ENCODE assay signal across 9 mouse cellular contexts in genomic region chr1:170844380-170844779, GRCm38 (mm10). TPM values are rescaled to one million over a fixed set of nuclear protein-coding genes. Genes with fewer than 3 reads are reported as not detected.
DNase-seq lines count a peak whose midpoint lies in the region; ATAC-seq and TF ChIP-seq lines count a peak whose summit lies in the region.
"Had no signal": no experiment of that assay in that cellular context is flagged by ENCODE, and none has a peak within 500 bp of the region (broad histone marks: within the 10 kb centered on the region; RNA-seq: fewer than 3 reads in every experiment).

No protein-coding gene starts in this region.

- no peak for ATAC-seq in forebrain, embryonic 15.5 days (replicated peaks)
- ATAC-seq in common myeloid progenitor, adult 5-6 weeks (replicated peaks; ENCODE audit: low read depth, poor library complexity, severe bottlenecking): peak; percentile 57
- peak; percentile 84 for ATAC-seq in megakaryocyte, adult 5-6 weeks (ENCODE audit: poor library complexity, severe bottlenecking)

- H3K9me3 ChIP-seq in forebrain, embryonic 10.5 days: no peaks in the 10 kb centered on the region
- H3K9me3 ChIP-seq in forebrain, embryonic 15.5 days: no peaks in the 10 kb centered on the region
- H3K9me3 ChIP-seq: liver, embryonic 15.5 days had no signal

- no peak overlapping the region for H3K4me2 ChIP-seq in forebrain, embryonic 15.5 days (replicated peaks)

- peaks cover 3% of the 10 kb centered on the region; the same call in 1 of the 2 replicates for H3K36me3 ChIP-seq in forebrain, embryonic 10.5 days (replicated peaks)
- no peaks in the 10 kb centered on the region; the same call in none of the 2 replicates for H3K36me3 ChIP-seq in forebrain, embryonic 15.5 days

- H3K27me3 ChIP-seq in forebrain, embryonic 10.5 days (ENCODE audit: poor library complexity, severe bottlenecking): no peaks in the 10 kb centered on the region
- no peaks in the 10 kb centered on the region for H3K27me3 ChIP-seq in forebrain, embryonic 15.5 days
- H3K27me3 ChIP-seq: liver, embryonic 15.5 days had no signal

- peak; percentile 39 for DNase-seq in forebrain, embryonic 10.5 days (ENCODE audit: extremely low spot score, low spot score)
- DNase-seq in lung, adult 2 months: no peak
- DNase-seq in lung, adult 18-20 months: no peak
- no peak for DNase-seq in right cerebral cortex, postnatal 10 days (ENCODE audit: low spot score in 2 of 2)
- no peak for DNase-seq in adrenal gland, postnatal 10 days

- no peak overlapping the region for H3K4me3 ChIP-seq in forebrain, embryonic 10.5 days
- no peak overlapping the region for H3K4me3 ChIP-seq in forebrain, embryonic 15.5 days
- no peak overlapping the region for H3K4me3 ChIP-seq in lung, adult 2 months (replicated peaks; ENCODE audit: extremely low read depth, low read depth, low read length)
- H3K4me3 ChIP-seq: liver, embryonic 15.5 days had no signal

- H3K9ac ChIP-seq in forebrain, embryonic 15.5 days (replicated peaks): no peak overlapping the region
- H3K9ac ChIP-seq: liver, embryonic 15.5 days had no signal

- WGBS in forebrain, embryonic 10.5 days: 53% methylated on average over 8 of the region's 8 CpGs
- WGBS in forebrain, embryonic 15.5 days: 55% methylated on average over 8 of the region's 8 CpGs
- 58% methylated on average over 8 of the region's 8 CpGs for WGBS in lung, adult 2 months

- peaks cover 3% of the 10 kb centered on the region; the same call in 1 of the 2 replicates for H3K4me1 ChIP-seq in forebrain, embryonic 10.5 days
- no peaks in the 10 kb centered on the region for H3K4me1 ChIP-seq in forebrain, embryonic 15.5 days
- no peaks in the 10 kb centered on the region for H3K4me1 ChIP-seq in lung, adult 2 months (ENCODE audit: control insufficient read depth, insufficient read depth, low read length)

- TF ChIP-seq POLR2A in lung, adult 2 months (IDR thresholded peaks at IDR 0.05; ENCODE audit: borderline replicate concordance, extremely low read depth, low read depth, low read length): no peak

- no peak overlapping the region for H3K27ac ChIP-seq in forebrain, embryonic 10.5 days
- H3K27ac ChIP-seq in forebrain, embryonic 15.5 days (replicated peaks): no peak overlapping the region

- peak; percentile 13; the same call in 1 of the 2 replicates for TF ChIP-seq CTCF in lung, adult 2 months (IDR thresholded peaks at IDR 0.05; ENCODE audit: insufficient read depth, low read length)

RNA-seq across cellular contexts. Expression of gene Atf6, which starts 23.2 kb away (rescaled TPM):
- 7.1 and 8.4 TPM in 2 replicates for polyA plus RNA-seq in forebrain, embryonic 10.5 days (2016; fragmentation: Nextera tagmentation; extraction: Ambion mirVana)
- polyA plus RNA-seq in forebrain, embryonic 15.5 days (2015; fragmentation: Nextera tagmentation; extraction: Ambion mirVana): 7.6 and 7.7 TPM in 2 replicates
- 13.2 and 18.8 TPM in 2 replicates for polyA plus RNA-seq in lung, adult 2 months (2012; rRNA removed)
- total RNA-seq in common myeloid progenitor, adult 5-6 weeks (2017): 19.8 and 28.6 TPM in 2 replicates
- 35.9 and 38.4 TPM in 2 replicates for total RNA-seq in megakaryocyte, adult 5-6 weeks (2015)
- 35.1 and 39.4 TPM in 2 replicates for total RNA-seq in megakaryocyte, adult 5-6 weeks (2017)
- total RNA-seq in adrenal gland, postnatal 10 days (2021): 10 to 100 TPM; 26.1 to 27.6 TPM

RNA-seq across cellular contexts. Expression of gene Gm26620, which starts 40.5 kb away (rescaled TPM):
- 0.19 and 0.39 TPM in 2 replicates for polyA plus RNA-seq in forebrain, embryonic 10.5 days (2016; fragmentation: Nextera tagmentation; extraction: Ambion mirVana)
- 0.22 and 0.40 TPM in 2 replicates for polyA plus RNA-seq in forebrain, embryonic 15.5 days (2015; fragmentation: Nextera tagmentation; extraction: Ambion mirVana)
- 0.45 and 1.2 TPM in 2 replicates for polyA plus RNA-seq in lung, adult 2 months (2012; rRNA removed)
- not detected in 2 replicates for total RNA-seq in common myeloid progenitor, adult 5-6 weeks (2017)
- 1.2 TPM in 1 of 2 replicates, not detected in the other for total RNA-seq in megakaryocyte, adult 5-6 weeks (2015)
- total RNA-seq in megakaryocyte, adult 5-6 weeks (2017): not detected in 2 replicates
- under 1 TPM; 0.45 to 0.76 TPM for total RNA-seq in adrenal gland, postnatal 10 days (2021)

RNA-seq across cellular contexts. Expression of gene Dusp12, which starts 41.0 kb away (rescaled TPM):
- 30.9 and 33.2 TPM in 2 replicates for polyA plus RNA-seq in forebrain, embryonic 10.5 days (2016; fragmentation: Nextera tagmentation; extraction: Ambion mirVana)
- 36.4 and 36.8 TPM in 2 replicates for polyA plus RNA-seq in forebrain, embryonic 15.5 days (2015; fragmentation: Nextera tagmentation; extraction: Ambion mirVana)
- polyA plus RNA-seq in lung, adult 2 months (2012; rRNA removed): 17.3 and 18.8 TPM in 2 replicates
- total RNA-seq in common myeloid progenitor, adult 5-6 weeks (2017): 10.3 and 11.9 TPM in 2 replicates
- 7.5 and 10.3 TPM in 2 replicates for total RNA-seq in megakaryocyte, adult 5-6 weeks (2015)
- 5.2 and 5.4 TPM in 2 replicates for total RNA-seq in megakaryocyte, adult 5-6 weeks (2017)
- 10 to 100 TPM; 14.0 to 17.7 TPM for total RNA-seq in adrenal gland, postnatal 10 days (2021)
